Mouse (Mus musculus) MEL (cell line): ENCODE data around the gene Hdgf. TPM values are rescaled to one million over a fixed set of nuclear protein-coding genes. Genes with fewer than 3 reads are reported as not detected.

Experiments
- DNase-seq: peaks from one replicate; pipeline ENCODE4 v3.0.0; 2011; ENCODE audit warnings: low read depth, low spot score
- H3K27ac ChIP-seq: 2 replicates; pipeline ENCODE4 v1.5.1; 2012; ENCODE audit warnings: low read depth, mild to moderate bottlenecking, control low read depth, low read length, moderate library complexity; ENCODE audit not compliant: control insufficient read depth
- H3K27me3 ChIP-seq, 2 experiments: fragments of 150-350 bp in 1 of 2; sonication (generic) in 1 of 2; 2 replicates each; pipeline ENCODE4 v1.6.1; 2012; ENCODE audit warnings: low read length in 2 of 2, mild to moderate bottlenecking in 2 of 2, improper control_type of control experiment in 1 of 2, moderate library complexity in 1 of 2; ENCODE audit not compliant: insufficient read depth in 2 of 2, control insufficient read depth in 1 of 2
- H3K36me3 ChIP-seq, 2 experiments: 2 replicates each; pipeline ENCODE4 v1.6.1; 2012 to 2014; ENCODE audit warnings: low read length in 2 of 2, improper control_type of control experiment in 1 of 2, inconsistent platforms in 1 of 2, mild to moderate bottlenecking in 1 of 2; ENCODE audit not compliant: insufficient read depth in 2 of 2, control insufficient read depth in 1 of 2
- H3K4me1 ChIP-seq, 2 experiments: fragments of 150-350 bp in 1 of 2; sonication (generic) in 1 of 2; 2 replicates each; pipeline ENCODE4 v1.6.1; 2012; ENCODE audit warnings: low read length in 2 of 2, improper control_type of control experiment in 1 of 2, mild to moderate bottlenecking in 1 of 2; ENCODE audit not compliant: insufficient read depth in 2 of 2, control insufficient read depth in 1 of 2
- H3K4me3 ChIP-seq, 2 experiments: fragments of 150-350 bp in 1 of 2; sonication (generic) in 1 of 2; 2 replicates each; pipeline ENCODE4 v1.5.1; 2012; ENCODE audit warnings: low read depth in 2 of 2, low read length in 2 of 2, mild to moderate bottlenecking in 2 of 2, moderate library complexity in 2 of 2, control low read depth in 1 of 2, improper control_type of control experiment in 1 of 2; ENCODE audit not compliant: control insufficient read depth in 1 of 2, insufficient read depth in 1 of 2
- H3K79me2 ChIP-seq: 2 replicates; pipeline ENCODE4 v1.6.1; 2012; ENCODE audit warnings: mild to moderate bottlenecking, low read length, moderate library complexity; ENCODE audit not compliant: control insufficient read depth, poor library complexity, insufficient read depth
- H3K9ac ChIP-seq: 2 replicates; pipeline ENCODE4 v1.6.1; 2012; ENCODE audit warnings: low read depth, mild to moderate bottlenecking, control low read depth, low read length, moderate library complexity; ENCODE audit not compliant: control insufficient read depth, poor library complexity, severe bottlenecking
- H3K9me3 ChIP-seq: fragments of 150-350 bp; sonication (generic); replicated peaks from 2 replicates; pipeline ENCODE4 v1.6.1; 2012; ENCODE audit warnings: mild to moderate bottlenecking, low read length, improper control_type of control experiment, moderate library complexity; ENCODE audit not compliant: insufficient read depth
- BHLHE40 ChIP-seq: IDR thresholded peaks from 2 replicates; pipeline ENCODE4 v1.6.1; 2012; ENCODE audit warnings: low read depth, mild to moderate bottlenecking, inconsistent platforms, low read length, improper control_type of control experiment, borderline replicate concordance
- CHD1 ChIP-seq: IDR thresholded peaks from 2 replicates; pipeline ENCODE4 v1.6.1; 2012; ENCODE audit warnings: low read depth, mild to moderate bottlenecking, inconsistent platforms, low read length, improper control_type of control experiment
- ELF1 ChIP-seq: IDR thresholded peaks from 2 replicates; pipeline ENCODE4 v1.6.1; 2014; ENCODE audit warnings: low read depth, mild to moderate bottlenecking, inconsistent platforms, low read length, improper control_type of control experiment, moderate library complexity
- EP300 ChIP-seq, 2 experiments: IDR thresholded peaks; 2 replicates each; pipeline ENCODE4 v1.6.1; 2011; ENCODE audit warnings: improper control_type of control experiment in 2 of 2, low read length in 2 of 2, low read depth in 1 of 2, mild to moderate bottlenecking in 1 of 2
- ETS1 ChIP-seq: IDR thresholded peaks from 2 replicates; pipeline ENCODE4 v1.6.1; 2012; ENCODE audit warnings: low read depth, mild to moderate bottlenecking, inconsistent platforms, low read length, improper control_type of control experiment, moderate library complexity
- GABPA ChIP-seq: IDR thresholded peaks from 2 replicates; pipeline ENCODE4 v1.6.1; 2012; ENCODE audit warnings: low read depth, mild to moderate bottlenecking, inconsistent platforms, low read length, improper control_type of control experiment, moderate library complexity
- GATA1 ChIP-seq: IDR thresholded peaks from 2 replicates; pipeline ENCODE4 v1.6.1; 2011; ENCODE audit warnings: low read depth, low read length, improper control_type of control experiment
- JUND ChIP-seq: IDR thresholded peaks from 2 replicates; pipeline ENCODE4 v1.6.1; 2011; ENCODE audit warnings: low read depth, mild to moderate bottlenecking, improper control_type of control experiment, low read length
- KAT2A ChIP-seq: conservative IDR thresholded peaks from 2 replicates; pipeline ENCODE4 v1.6.1; 2012; ENCODE audit warnings: low read depth, low read length, improper control_type of control experiment, inconsistent platforms
- MEF2A ChIP-seq: IDR thresholded peaks from 2 replicates; pipeline ENCODE4 v1.6.1; 2014; ENCODE audit warnings: low read depth, mild to moderate bottlenecking, inconsistent platforms, low read length, improper control_type of control experiment; ENCODE audit not compliant: poor library complexity, insufficient replicate concordance, severe bottlenecking; ENCODE audit errors: extremely low read depth
- MXI1 ChIP-seq: IDR thresholded peaks from 2 replicates; pipeline ENCODE4 v1.6.1; 2011; ENCODE audit warnings: mild to moderate bottlenecking, low read depth, low read length, improper control_type of control experiment
- MYB ChIP-seq: IDR thresholded peaks from 2 replicates; pipeline ENCODE4 v1.6.1; 2011; ENCODE audit warnings: mild to moderate bottlenecking, low read depth, low read length, improper control_type of control experiment
- MYC ChIP-seq: IDR thresholded peaks from 2 replicates; pipeline ENCODE4 v1.6.1; 2011; ENCODE audit warnings: low read depth, mild to moderate bottlenecking, low read length, improper control_type of control experiment, moderate library complexity
- NELFE ChIP-seq: IDR thresholded peaks from 2 replicates; pipeline ENCODE4 v1.6.1; 2011; ENCODE audit warnings: low read depth, low read length, improper control_type of control experiment
- NRF1 ChIP-seq: IDR thresholded peaks from 2 replicates; pipeline ENCODE4 v1.6.1; 2014; ENCODE audit warnings: low read depth, mild to moderate bottlenecking, inconsistent platforms, low read length, improper control_type of control experiment, moderate library complexity; ENCODE audit not compliant: poor library complexity, insufficient read depth, severe bottlenecking
- POLR2AphosphoS2 ChIP-seq: IDR thresholded peaks from 2 replicates; pipeline ENCODE4 v1.6.1; 2011; ENCODE audit warnings: low read length, improper control_type of control experiment
- POLR2AphosphoS5 ChIP-seq: IDR thresholded peaks from 2 replicates; pipeline ENCODE4 v1.6.1; 2012; ENCODE audit warnings: low read depth, borderline replicate concordance, mild to moderate bottlenecking, inconsistent platforms, low read length, moderate library complexity, mixed read lengths
- RCOR1 ChIP-seq: IDR thresholded peaks from 2 replicates; pipeline ENCODE4 v1.6.1; 2012; ENCODE audit warnings: low read depth, mild to moderate bottlenecking, inconsistent platforms, low read length, improper control_type of control experiment
- SIN3A ChIP-seq: IDR thresholded peaks from 2 replicates; pipeline ENCODE4 v1.6.1; 2012; ENCODE audit warnings: low read length, improper control_type of control experiment, inconsistent platforms
- SMC3 ChIP-seq: IDR thresholded peaks from 2 replicates; pipeline ENCODE4 v1.6.1; 2011; ENCODE audit warnings: low read depth, low read length, improper control_type of control experiment
- TAL1 ChIP-seq: IDR thresholded peaks from 2 replicates; pipeline ENCODE4 v1.6.1; 2012; ENCODE audit warnings: mild to moderate bottlenecking, inconsistent platforms, low read length, moderate library complexity, mixed read lengths
- TBP ChIP-seq: IDR thresholded peaks from 2 replicates; pipeline ENCODE4 v1.8.0; 2011; ENCODE audit warnings: low read depth, low read length, improper control_type of control experiment
- ZNF384 ChIP-seq: IDR thresholded peaks from 2 replicates; pipeline ENCODE4 v1.6.1; 2012; ENCODE audit warnings: low read depth, mild to moderate bottlenecking, inconsistent platforms, low read length, improper control_type of control experiment
- polyA plus RNA-seq, 2 experiments: library from polyadenylated mRNA; stranded (reverse) in 1 of 2; unstranded in 1 of 2; fragments of >175 nt in 1 of 2; fragments of >200 nt in 1 of 2; gene quantifications; 2 replicates each; pipeline versions ENCODE4 v1.2.1 to v1.2.4; 2012; ENCODE audit warnings: low replicate concordance in 2 of 2, low read depth in 1 of 2; ENCODE audit not compliant: insufficient read length in 2 of 2, insufficient read depth in 1 of 2, missing spikeins in 1 of 2
- total RNA-seq: library from RNA; depleted of rRNA; stranded (reverse); fragments of 300-350 nt; gene quantifications from 2 replicates; pipeline ENCODE4 v1.2.3, GENCODE M21; 2012

Gene Hdgf
- total and polyA plus RNA-seq, 3 experiments = 369 to 1,503 (median 519) TPM

GRCm38 (mm10) chr3:87919336-87920108 is 13.4 kb downstream of the Hdgf start, which contains the start of gene Mrpl24 (continued):
- TF ChIP-seq JUND (no peak), NRF1 (peak; percentile 35; the same call in 1 of the 2 replicates), NELFE (0 out of 2 replicates have a peak, but pooled peaks have one; percentile 30), GATA1 (no peak), MXI1 (peak; percentile 92), TBP (peak; percentile 74), EP300 (IDR thresholded peaks at IDR 0.05; ENCODE audit: low read depth in 1 of 2, low read length in 2 of 2) (no peak), GABPA (no peak), MYB (peak; percentile 47; the same call in 1 of the 2 replicates), BHLHE40 (no peak)

- no peak for DNase-seq
- no peak for TF ChIP-seq EP300 (IDR thresholded peaks at IDR 0.05; ENCODE audit: low read depth in 1 of 2, low read length in 2 of 2)
- no peak for TF ChIP-seq MEF2A
- no peak for TF ChIP-seq TAL1
- no peak for TF ChIP-seq SIN3A
- no peak for TF ChIP-seq MYC
- no peak for TF ChIP-seq NELFE
- no peak for TF ChIP-seq ELF1
- TF ChIP-seq POLR2AphosphoS2 = no peak
- TF ChIP-seq ETS1 = no peak
- TF ChIP-seq RCOR1 = no peak
- TF ChIP-seq SMC3 = no peak
- no peak for TF ChIP-seq KAT2A
- TF ChIP-seq POLR2AphosphoS5 = no peak
- no peak for TF ChIP-seq JUND
- TF ChIP-seq CHD1 = no peak
- TF ChIP-seq ZNF384 = no peak
- no peaks in the 10 kb centered on the region for H3K4me1 ChIP-seq
- no peaks in the 10 kb centered on the region for H3K27me3 ChIP-seq
- H3K79me2 ChIP-seq = peaks cover 7% of the 10 kb centered on the region; the same call in 1 of the 2 replicates
- peak overlapping the region; percentile 65 to 90; a peak in 3 of 4 replicates for H3K4me3 ChIP-seq
- no peaks in the 10 kb centered on the region for H3K9me3 ChIP-seq
- H3K27ac ChIP-seq = no peak overlapping the region
- peak overlapping the region; percentile 85 for H3K9ac ChIP-seq
- H3K36me3 ChIP-seq = peaks cover 0 to 6% of the 10 kb centered on the region in 2 experiments; a peak in 3 of 4 replicates
Measured at GRCm38 (mm10) chr3:87920270-87920943, 14.3 kb downstream of the Hdgf start.
